Mouse (Mus musculus): ENCODE data around the gene Myo10. TPM values are rescaled to one million over a fixed set of nuclear protein-coding genes. Genes with fewer than 3 reads are reported as not detected.
"Not testable (repeated sequence)": the region's sequence is repeated elsewhere in the genome, so short reads cannot be mapped to it uniquely, and the experiment has no call there.

The Myo10 gene
- polyA plus RNA-seq, 1 experiment from 2014 or later = 42.5 TPM

DNA sequence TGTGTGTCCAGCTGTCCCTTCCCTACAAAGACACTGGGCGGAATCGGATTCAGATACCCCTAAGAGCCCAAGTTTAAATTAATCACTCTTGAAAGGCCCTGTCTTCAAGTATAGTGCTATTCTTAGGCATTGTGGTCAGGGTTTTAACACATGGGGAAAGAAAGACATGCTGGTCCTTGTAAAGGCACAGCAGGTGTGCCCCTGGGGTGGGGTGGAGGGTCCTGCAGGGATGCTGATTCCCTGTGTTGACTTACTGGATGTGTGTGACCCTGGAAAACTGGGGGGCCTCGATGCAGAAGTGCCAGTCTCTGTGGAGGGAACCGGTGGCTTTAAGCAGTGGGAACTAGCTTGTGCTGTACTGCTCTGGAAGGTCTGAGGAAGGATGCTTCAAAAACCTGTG, 90.6 kb downstream of the Myo10 start:
- WGBS = 71% methylated on average over 4 of the region's 4 CpGs
- H3K4me2 ChIP-seq = no peak overlapping the region
- H3K4me3 ChIP-seq (replicated peaks) = no peak overlapping the region
- no peaks in the 10 kb centered on the region for H3K27me3 ChIP-seq
- 0 out of 2 replicates have a peak overlapping the region, but pooled peaks have one; percentile 12 for H3K27ac ChIP-seq
- peaks cover 22% of the 10 kb centered on the region for H3K36me3 ChIP-seq
- H3K9me3 ChIP-seq = no peaks in the 10 kb centered on the region
- ATAC-seq (ENCODE audit: insufficient number of reproducible peaks, insufficient read depth, low FRiP score, low TSS enrichment, low read depth) = no peak
- H3K9ac ChIP-seq (replicated peaks) = no peak overlapping the region
- H3K4me1 ChIP-seq (replicated peaks) = peaks cover 19% of the 10 kb centered on the region

DNA sequence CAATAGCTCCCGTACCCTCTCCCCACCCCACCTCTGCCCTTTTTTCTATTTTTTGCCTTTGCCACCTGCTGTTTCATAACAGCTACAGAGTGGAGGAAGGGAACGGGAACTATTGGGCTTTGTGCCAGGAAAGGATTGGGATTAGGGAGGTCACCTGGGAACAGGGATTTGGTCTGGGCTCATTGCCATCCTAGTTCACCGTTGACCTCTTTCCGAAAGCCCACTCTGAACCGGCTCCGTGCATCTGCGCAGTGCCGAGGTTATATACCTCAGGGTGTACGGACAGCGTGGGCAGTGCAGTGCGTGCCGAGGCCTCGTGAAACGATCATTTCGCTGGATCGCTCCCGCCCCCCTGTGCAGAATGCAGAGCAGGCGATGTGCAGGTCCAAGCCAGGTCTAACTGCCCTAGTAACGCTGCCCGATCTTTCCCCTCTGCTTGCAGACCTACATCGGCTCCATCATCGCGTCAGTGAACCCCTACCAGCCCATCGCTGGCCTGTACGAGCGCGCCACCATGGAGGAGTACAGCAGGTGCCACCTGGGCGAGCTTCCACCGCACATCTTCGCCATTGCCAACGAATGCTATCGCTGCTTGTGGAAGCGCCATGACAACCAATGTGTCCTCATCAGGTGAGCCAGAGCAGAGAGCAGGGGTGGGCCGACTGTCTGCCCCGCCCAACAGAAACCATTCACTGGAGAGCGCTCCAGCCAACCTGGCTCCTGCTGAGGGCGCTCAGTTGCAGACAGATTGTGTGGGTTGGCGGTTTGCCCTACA, 91.4 kb downstream of the Myo10 start:
- Histone ChIP-seq H3K9ac (replicated peaks) (no peak overlapping the region), H3K27me3 (no peaks in the 10 kb centered on the region), H3K27ac (no peak overlapping the region), H3K9me3 (no peaks in the 10 kb centered on the region), H3K4me2 (no peak overlapping the region), H3K36me3 (peaks cover 22% of the 10 kb centered on the region), H3K4me1 (replicated peaks) (peaks cover 18% of the 10 kb centered on the region), H3K4me3 (replicated peaks) (no peak overlapping the region)
- peak; percentile 28; the same call in 1 of the 2 replicates for ATAC-seq (ENCODE audit: insufficient number of reproducible peaks, insufficient read depth, low FRiP score, low TSS enrichment, low read depth)
- 60% methylated on average over 38 of the region's 38 CpGs for WGBS

DNA sequence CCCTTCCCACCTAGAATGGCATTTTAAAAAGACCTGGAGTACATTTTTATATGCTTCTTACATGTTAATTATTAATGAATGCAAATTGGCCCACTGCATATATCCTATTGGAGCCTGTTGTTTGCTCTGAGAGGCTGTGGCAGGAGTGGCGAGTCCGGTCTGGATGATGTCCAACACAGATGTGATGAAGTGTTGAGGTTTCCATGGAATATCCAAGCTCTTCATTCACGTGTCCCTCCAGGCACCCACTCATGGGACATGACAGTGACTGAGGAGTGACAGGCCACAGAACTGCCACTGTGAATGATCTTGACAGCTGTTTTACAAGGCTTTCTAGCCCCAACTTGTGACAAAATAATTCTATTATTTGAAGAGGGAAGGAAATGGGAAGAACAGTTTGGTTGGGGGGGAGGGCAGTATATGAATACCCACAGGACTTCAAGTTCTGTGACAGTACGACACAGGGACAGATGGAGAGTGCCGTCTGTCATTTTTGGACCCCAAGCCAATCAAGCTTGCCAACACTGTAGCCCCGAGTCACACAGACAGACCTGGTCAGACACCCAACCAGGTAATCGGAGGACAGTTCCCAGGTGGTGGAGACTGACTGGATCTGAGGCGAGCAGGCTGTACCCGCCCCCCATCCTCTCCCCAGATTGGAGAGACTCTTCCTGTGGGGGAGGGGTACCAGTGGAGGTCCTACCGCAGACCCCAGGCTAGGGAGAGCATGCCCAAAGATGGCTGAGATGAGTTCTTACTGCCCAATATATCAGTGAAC, 93.1 kb downstream of the Myo10 start:
- Histone ChIP-seq H3K36me3 (peaks cover 27% of the 10 kb centered on the region), H3K9me3 (no peaks in the 10 kb centered on the region), H3K9ac (replicated peaks) (no peak overlapping the region), H3K27me3 (no peaks in the 10 kb centered on the region), H3K27ac (0 out of 2 replicates have a peak overlapping the region, but pooled peaks have one; percentile 17), H3K4me1 (replicated peaks) (peaks cover 18% of the 10 kb centered on the region), H3K4me2 (no peak overlapping the region), H3K4me3 (replicated peaks) (no peak overlapping the region)
- 79% methylated on average over 10 of the region's 10 CpGs for WGBS
- ATAC-seq (ENCODE audit: insufficient number of reproducible peaks, insufficient read depth, low FRiP score, low TSS enrichment, low read depth) = no peak

DNA sequence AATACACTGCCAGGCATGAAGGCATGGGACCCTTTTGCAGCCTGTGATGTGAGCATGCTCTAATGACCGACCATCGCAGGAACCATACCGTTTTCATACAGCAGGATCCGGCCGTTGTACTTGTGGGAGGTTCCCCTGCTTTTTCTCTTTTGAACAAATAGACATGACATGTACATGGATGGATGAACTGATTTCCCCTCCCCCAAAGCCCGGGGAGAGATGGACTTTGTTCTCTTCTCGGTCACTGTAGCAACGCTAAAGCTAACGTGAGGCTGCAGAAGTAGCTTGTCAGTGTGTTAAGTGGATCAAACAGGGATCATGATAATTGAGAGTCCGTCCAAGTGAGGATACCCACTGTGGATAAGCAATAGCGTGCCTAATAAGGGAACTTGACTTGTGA, 93.7 kb downstream of the Myo10 start:
- Histone ChIP-seq H3K27ac (no peak overlapping the region), H3K4me2 (no peak overlapping the region), H3K36me3 (peaks cover 32% of the 10 kb centered on the region), H3K9me3 (no peaks in the 10 kb centered on the region), H3K27me3 (no peaks in the 10 kb centered on the region), H3K4me3 (replicated peaks) (no peak overlapping the region), H3K9ac (replicated peaks) (no peak overlapping the region), H3K4me1 (replicated peaks) (peaks cover 18% of the 10 kb centered on the region)
- ATAC-seq (ENCODE audit: insufficient number of reproducible peaks, insufficient read depth, low FRiP score, low TSS enrichment, low read depth) = no peak
- WGBS = 90% methylated on average over 11 of the region's 11 CpGs

DNA sequence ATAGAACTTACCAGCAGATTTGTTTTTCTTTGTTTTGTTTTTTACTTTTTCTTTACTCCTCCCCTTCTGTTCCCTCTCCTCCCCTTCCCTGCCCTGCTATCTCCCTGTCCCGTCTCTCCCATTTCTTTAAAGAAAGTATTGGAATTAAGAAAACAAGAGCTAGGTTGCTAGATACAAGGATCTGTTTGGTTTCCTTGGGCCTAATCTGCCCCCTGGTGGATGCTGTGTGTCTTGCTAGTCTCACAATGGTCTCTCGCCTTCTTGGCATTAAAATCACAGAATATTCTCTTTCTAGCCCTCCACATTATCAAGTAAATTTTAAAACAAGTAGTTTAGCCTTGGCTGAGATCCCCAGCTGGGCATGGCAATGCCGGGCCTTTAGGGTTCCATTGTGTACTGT, 94.7 kb downstream of the Myo10 start:
- Histone ChIP-seq H3K27me3 (no peaks in the 10 kb centered on the region), H3K27ac (no peak overlapping the region), H3K36me3 (peaks cover 42% of the 10 kb centered on the region), H3K4me2 (no peak overlapping the region), H3K9me3 (no peaks in the 10 kb centered on the region), H3K4me3 (replicated peaks) (no peak overlapping the region), H3K4me1 (replicated peaks) (peaks cover 18% of the 10 kb centered on the region), H3K9ac (replicated peaks) (no peak overlapping the region)
- no peak for ATAC-seq (ENCODE audit: insufficient number of reproducible peaks, insufficient read depth, low FRiP score, low TSS enrichment, low read depth)
- 35% methylated on average over 3 of the region's 3 CpGs for WGBS

DNA sequence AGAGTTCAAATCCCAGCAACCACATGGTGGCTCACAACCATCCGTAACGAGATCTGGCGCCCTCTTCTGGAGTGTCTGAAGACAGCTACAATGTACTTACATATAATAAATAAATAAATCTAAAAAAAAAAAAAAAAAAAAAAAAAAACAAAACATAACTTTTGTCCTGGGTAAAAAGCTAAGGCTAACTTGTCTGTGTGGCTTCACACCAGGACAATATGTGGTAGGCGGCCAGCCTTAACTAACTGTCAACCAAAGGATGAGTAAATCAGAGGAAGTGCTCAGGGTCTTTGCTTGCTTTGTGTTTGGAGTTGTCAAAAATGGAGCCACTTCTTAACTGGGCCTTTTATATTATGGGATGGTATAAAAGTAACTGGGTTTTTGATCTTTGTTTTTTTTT, 95.8 kb downstream of the Myo10 start:
- ATAC-seq (ENCODE audit: insufficient number of reproducible peaks, insufficient read depth, low FRiP score, low TSS enrichment, low read depth); H3K4me2 ChIP-seq; H3K9ac ChIP-seq (replicated peaks); H3K4me3 ChIP-seq (replicated peaks); H3K9me3 ChIP-seq; H3K27me3 ChIP-seq; H3K27ac ChIP-seq: not testable (repeated sequence)
- H3K4me1 ChIP-seq (replicated peaks) = peaks cover 11% of the 10 kb centered on the region
- 96% methylated on average over 4 of the region's 4 CpGs for WGBS
- H3K36me3 ChIP-seq = peaks cover 53% of the 10 kb centered on the region

DNA sequence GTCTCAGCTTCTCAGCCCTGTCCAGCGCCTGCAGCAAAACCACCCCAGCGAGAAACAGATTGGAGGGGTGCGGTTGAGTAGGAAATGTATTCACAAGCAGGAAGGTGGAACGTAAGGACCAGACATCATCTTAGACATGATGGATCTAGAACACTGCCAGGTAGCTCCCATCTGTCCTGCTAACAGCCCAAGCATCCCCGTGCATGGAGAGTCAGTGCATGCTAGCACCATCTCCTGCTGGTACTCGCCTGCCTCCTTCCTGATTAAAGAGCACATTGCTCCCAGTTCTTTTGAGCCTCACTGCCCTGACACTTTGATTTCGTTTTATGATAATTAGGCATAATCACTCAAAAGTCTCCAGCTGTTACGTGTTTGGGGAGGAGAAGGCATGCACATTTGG, 96.9 kb downstream of the Myo10 start:
- 71% methylated on average over 8 of the region's 8 CpGs for WGBS
- peaks cover 59% of the 10 kb centered on the region for H3K36me3 ChIP-seq
- no peak overlapping the region for H3K9ac ChIP-seq (replicated peaks)
- H3K9me3 ChIP-seq = no peaks in the 10 kb centered on the region
- ATAC-seq (ENCODE audit: insufficient number of reproducible peaks, insufficient read depth, low FRiP score, low TSS enrichment, low read depth) = no peak
- H3K27ac ChIP-seq = no peak overlapping the region
- no peak overlapping the region for H3K4me2 ChIP-seq
- no peaks in the 10 kb centered on the region for H3K27me3 ChIP-seq
- no peaks in the 10 kb centered on the region; the same call in 1 of the 2 replicates for H3K4me1 ChIP-seq (replicated peaks)
- H3K4me3 ChIP-seq (replicated peaks) = no peak overlapping the region

- 84% methylated on average over 6 of the region's 6 CpGs for WGBS
- Histone ChIP-seq H3K9me3 (no peaks in the 10 kb centered on the region), H3K4me1 (replicated peaks) (no peaks in the 10 kb centered on the region; the same call in 1 of the 2 replicates), H3K27ac (no peak overlapping the region), H3K36me3 (peaks cover 69% of the 10 kb centered on the region), H3K27me3 (no peaks in the 10 kb centered on the region), H3K9ac (replicated peaks) (no peak overlapping the region), H3K4me2 (no peak overlapping the region), H3K4me3 (replicated peaks) (no peak overlapping the region)
- ATAC-seq (ENCODE audit: insufficient number of reproducible peaks, insufficient read depth, low FRiP score, low TSS enrichment, low read depth) = no peak
Observed at GRCm38 (mm10) chr15:25720263-25720662, 97.9 kb downstream of the Myo10 start.

- no peak overlapping the region for H3K4me3 ChIP-seq (replicated peaks)
- H3K27me3 ChIP-seq = no peaks in the 10 kb centered on the region
- WGBS = 62% methylated on average over 12 of the region's 12 CpGs
- ATAC-seq (ENCODE audit: insufficient number of reproducible peaks, insufficient read depth, low FRiP score, low TSS enrichment, low read depth) = no peak
- H3K9me3 ChIP-seq = no peaks in the 10 kb centered on the region
- peaks cover 86% of the 10 kb centered on the region for H3K36me3 ChIP-seq
- H3K4me1 ChIP-seq (replicated peaks) = no peaks in the 10 kb centered on the region; the same call in 1 of the 2 replicates
- no peak overlapping the region for H3K9ac ChIP-seq (replicated peaks)
- H3K4me2 ChIP-seq = no peak overlapping the region
- no peak overlapping the region for H3K27ac ChIP-seq
Observed at GRCm38 (mm10) chr15:25723281-25724113, 101.2 kb downstream of the Myo10 start.

DNA sequence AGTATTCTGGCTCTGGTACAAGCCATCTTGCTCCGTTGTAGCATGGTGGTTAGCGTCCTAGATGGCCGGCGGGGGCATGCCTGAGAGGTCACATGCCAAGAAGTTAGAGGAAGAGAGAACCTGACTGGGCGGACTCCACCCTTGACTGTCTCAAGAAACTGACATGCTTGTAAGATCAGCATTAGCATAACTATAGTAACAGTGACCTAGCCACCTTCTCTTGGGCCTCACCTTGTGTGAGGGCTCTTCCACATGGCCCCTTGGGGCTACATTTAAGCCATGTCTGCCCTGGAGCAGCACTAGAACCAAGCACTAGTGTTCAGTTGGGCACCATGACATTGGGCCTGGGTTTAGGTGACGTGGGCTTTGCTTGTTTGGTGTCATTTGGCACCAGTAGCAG, 102.2 kb downstream of the Myo10 start:
- H3K4me2 ChIP-seq = no peak overlapping the region
- no peak overlapping the region for H3K9ac ChIP-seq (replicated peaks)
- 93% methylated on average over 6 of the region's 6 CpGs for WGBS
- H3K9me3 ChIP-seq = no peaks in the 10 kb centered on the region
- H3K4me1 ChIP-seq (replicated peaks) = no peaks in the 10 kb centered on the region; the same call in 1 of the 2 replicates
- H3K4me3 ChIP-seq (replicated peaks) = no peak overlapping the region
- peaks cover 92% of the 10 kb centered on the region for H3K36me3 ChIP-seq
- no peak for ATAC-seq (ENCODE audit: insufficient number of reproducible peaks, insufficient read depth, low FRiP score, low TSS enrichment, low read depth)
- H3K27me3 ChIP-seq = no peaks in the 10 kb centered on the region
- H3K27ac ChIP-seq = no peak overlapping the region

DNA sequence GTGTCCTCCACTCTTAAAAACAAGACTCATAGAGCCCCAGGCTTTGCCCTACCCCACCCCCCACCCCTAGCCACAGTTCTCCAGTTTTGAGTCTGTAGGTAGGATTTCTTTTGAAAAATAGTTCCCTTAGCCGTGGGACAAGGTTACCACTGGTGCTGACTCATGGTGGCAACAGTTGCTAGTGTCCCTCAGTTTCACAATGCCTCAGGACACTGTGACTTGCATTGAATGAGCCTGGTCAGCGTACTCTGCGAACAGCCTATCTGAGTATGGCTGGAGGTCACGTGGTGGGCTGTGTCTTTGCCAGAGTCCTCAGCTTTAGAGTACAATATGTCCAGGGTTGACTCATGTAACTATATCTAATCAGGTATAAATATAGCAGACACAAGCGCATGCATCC, 104.5 kb downstream of the Myo10 start:
- no peaks in the 10 kb centered on the region for H3K27me3 ChIP-seq
- H3K4me2 ChIP-seq = no peak overlapping the region
- H3K9me3 ChIP-seq = no peaks in the 10 kb centered on the region
- ATAC-seq (ENCODE audit: insufficient number of reproducible peaks, insufficient read depth, low FRiP score, low TSS enrichment, low read depth) = no peak
- H3K9ac ChIP-seq (replicated peaks) = no peak overlapping the region
- H3K4me1 ChIP-seq (replicated peaks) = no peaks in the 10 kb centered on the region; the same call in 1 of the 2 replicates
- H3K36me3 ChIP-seq = peaks cover 91% of the 10 kb centered on the region
- WGBS = 92% methylated on average over 5 of the region's 5 CpGs
- H3K4me3 ChIP-seq (replicated peaks) = no peak overlapping the region
- no peak overlapping the region for H3K27ac ChIP-seq
